Mouse (Mus musculus): ENCODE data around the gene Gm11444. TPM values are rescaled to one million over a fixed set of nuclear protein-coding genes. Genes with fewer than 3 reads are reported as not detected.

Gm11444 gene
- polyA plus RNA-seq, 1 experiment from 2014 or later: not detected

GRCm38 (mm10) chr11:85838424-85839257, 11.5 kb downstream of the Gm11444 start:
- Histone ChIP-seq H3K36me3 (ENCODE audit: control insufficient read depth, insufficient read depth, low read length) (peaks cover 45% of the 10 kb centered on the region), H3K4me3 (ENCODE audit: low read length) (peak overlapping the region; percentile 73), H3K9me3 (ENCODE audit: control insufficient read depth, low read length) (no peaks in the 10 kb centered on the region), H3K9ac (ENCODE audit: low read depth, low read length) (peak overlapping the region; percentile 97), H3K27me3 (ENCODE audit: control insufficient read depth, insufficient read depth, low read length) (peaks cover 40% of the 10 kb centered on the region), H3K27ac (ENCODE audit: low read depth, low read length) (peak overlapping the region; percentile 88), H3K4me1 (ENCODE audit: control insufficient read depth, insufficient read depth, low read length) (peaks cover 25% of the 10 kb centered on the region), H3K4me2 (replicated peaks; ENCODE audit: low read depth, low read length) (peak overlapping the region; percentile 78)
- 12% methylated on average over 19 of the region's 20 CpGs for WGBS
- ATAC-seq (ENCODE audit: low FRiP score, low TSS enrichment): no peak

- Histone ChIP-seq H3K4me2 (replicated peaks; ENCODE audit: low read depth, low read length) (peak overlapping the region; percentile 78), H3K36me3 (ENCODE audit: control insufficient read depth, insufficient read depth, low read length) (peaks cover 45% of the 10 kb centered on the region), H3K9ac (ENCODE audit: low read depth, low read length) (peak overlapping the region; percentile 97), H3K9me3 (ENCODE audit: control insufficient read depth, low read length) (no peaks in the 10 kb centered on the region), H3K4me3 (ENCODE audit: low read length) (peak overlapping the region; percentile 73), H3K4me1 (ENCODE audit: control insufficient read depth, insufficient read depth, low read length) (peaks cover 22% of the 10 kb centered on the region), H3K27me3 (ENCODE audit: control insufficient read depth, insufficient read depth, low read length) (peaks cover 40% of the 10 kb centered on the region), H3K27ac (ENCODE audit: low read depth, low read length) (peak overlapping the region; percentile 88)
- ATAC-seq (ENCODE audit: low FRiP score, low TSS enrichment): no peak
- 2% methylated on average over 57 of the region's 67 CpGs for WGBS
These were observed 12.3 kb downstream of the Gm11444 start for GRCm38 (mm10) chr11:85837648-85838423.

GRCm38 (mm10) chr11:85837291-85837647, 12.9 kb downstream of the Gm11444 start:
- Histone ChIP-seq H3K4me3 (ENCODE audit: low read length) (peak overlapping the region; percentile 73), H3K27ac (ENCODE audit: low read depth, low read length) (peak overlapping the region; percentile 88), H3K36me3 (ENCODE audit: control insufficient read depth, insufficient read depth, low read length) (peaks cover 45% of the 10 kb centered on the region), H3K9me3 (ENCODE audit: control insufficient read depth, low read length) (no peaks in the 10 kb centered on the region), H3K27me3 (ENCODE audit: control insufficient read depth, insufficient read depth, low read length) (peaks cover 40% of the 10 kb centered on the region), H3K9ac (ENCODE audit: low read depth, low read length) (peak overlapping the region; percentile 97), H3K4me1 (ENCODE audit: control insufficient read depth, insufficient read depth, low read length) (peaks cover 17% of the 10 kb centered on the region), H3K4me2 (replicated peaks; ENCODE audit: low read depth, low read length) (peak overlapping the region; percentile 78)
- WGBS: 2% methylated on average over 18 of the region's 18 CpGs
- ATAC-seq (ENCODE audit: low FRiP score, low TSS enrichment): no peak

- ATAC-seq (ENCODE audit: low FRiP score, low TSS enrichment): no peak
- peak overlapping the region; percentile 97 for H3K9ac ChIP-seq (ENCODE audit: low read depth, low read length)
These were observed 13.4 kb downstream of the Gm11444 start for GRCm38 (mm10) chr11:85836523-85837290.

GRCm38 (mm10) chr11:85835753-85836522, 14.2 kb downstream of the Gm11444 start:
- Histone ChIP-seq H3K4me2 (replicated peaks; ENCODE audit: low read depth, low read length) (peak overlapping the region; percentile 78), H3K27ac (ENCODE audit: low read depth, low read length) (peak overlapping the region; percentile 88), H3K27me3 (ENCODE audit: control insufficient read depth, insufficient read depth, low read length) (peaks cover 42% of the 10 kb centered on the region), H3K9ac (ENCODE audit: low read depth, low read length) (peak overlapping the region; percentile 97), H3K9me3 (ENCODE audit: control insufficient read depth, low read length) (no peaks in the 10 kb centered on the region), H3K36me3 (ENCODE audit: control insufficient read depth, insufficient read depth, low read length) (peaks cover 37% of the 10 kb centered on the region), H3K4me3 (ENCODE audit: low read length) (peak overlapping the region; percentile 73), H3K4me1 (ENCODE audit: control insufficient read depth, insufficient read depth, low read length) (peaks cover 12% of the 10 kb centered on the region)
- no peak for ATAC-seq (ENCODE audit: low FRiP score, low TSS enrichment)
- 7% methylated on average over 16 of the region's 16 CpGs for WGBS

More at GRCm38 (mm10) chr11:85836523-85837290, 13.4 kb downstream of the Gm11444 start:
- Histone ChIP-seq H3K36me3 (ENCODE audit: control insufficient read depth, insufficient read depth, low read length) (peaks cover 41% of the 10 kb centered on the region), H3K27me3 (ENCODE audit: control insufficient read depth, insufficient read depth, low read length) (peaks cover 43% of the 10 kb centered on the region), H3K4me3 (ENCODE audit: low read length) (peak overlapping the region; percentile 73), H3K9me3 (ENCODE audit: control insufficient read depth, low read length) (no peaks in the 10 kb centered on the region), H3K4me1 (ENCODE audit: control insufficient read depth, insufficient read depth, low read length) (peaks cover 15% of the 10 kb centered on the region), H3K4me2 (replicated peaks; ENCODE audit: low read depth, low read length) (peak overlapping the region; percentile 78), H3K27ac (ENCODE audit: low read depth, low read length) (peak overlapping the region; percentile 88)
- 4% methylated on average over 32 of the region's 32 CpGs for WGBS

GRCm38 (mm10) chr11:85835001-85835752, 15.0 kb downstream of the Gm11444 start:
- peaks cover 8% of the 10 kb centered on the region for H3K4me1 ChIP-seq (ENCODE audit: control insufficient read depth, insufficient read depth, low read length)
- H3K27me3 ChIP-seq (ENCODE audit: control insufficient read depth, insufficient read depth, low read length): peaks cover 35% of the 10 kb centered on the region
- H3K4me2 ChIP-seq (replicated peaks; ENCODE audit: low read depth, low read length): peak overlapping the region; percentile 78
- H3K9ac ChIP-seq (ENCODE audit: low read depth, low read length): peak overlapping the region; percentile 97
- H3K27ac ChIP-seq (ENCODE audit: low read depth, low read length): peak overlapping the region; percentile 88
- no peaks in the 10 kb centered on the region for H3K9me3 ChIP-seq (ENCODE audit: control insufficient read depth, low read length)
- 11% methylated on average over 9 of the region's 9 CpGs for WGBS
- peaks cover 30% of the 10 kb centered on the region for H3K36me3 ChIP-seq (ENCODE audit: control insufficient read depth, insufficient read depth, low read length)
- H3K4me3 ChIP-seq (ENCODE audit: low read length): peak overlapping the region; percentile 73
- no peak for ATAC-seq (ENCODE audit: low FRiP score, low TSS enrichment)

GRCm38 (mm10) chr11:85834386-85834931, 15.7 kb downstream of the Gm11444 start:
- Histone ChIP-seq H3K9me3 (ENCODE audit: control insufficient read depth, low read length) (no peaks in the 10 kb centered on the region), H3K27ac (ENCODE audit: low read depth, low read length) (peak overlapping the region; percentile 88), H3K4me3 (ENCODE audit: low read length) (peak overlapping the region; percentile 73), H3K4me1 (ENCODE audit: control insufficient read depth, insufficient read depth, low read length) (peaks cover 15% of the 10 kb centered on the region), H3K27me3 (ENCODE audit: control insufficient read depth, insufficient read depth, low read length) (peaks cover 34% of the 10 kb centered on the region; the same call in 1 of the 2 replicates), H3K9ac (ENCODE audit: low read depth, low read length) (peak overlapping the region; percentile 97), H3K36me3 (ENCODE audit: control insufficient read depth, insufficient read depth, low read length) (peaks cover 30% of the 10 kb centered on the region), H3K4me2 (replicated peaks; ENCODE audit: low read depth, low read length) (peak overlapping the region; percentile 78)
- WGBS: 7% methylated on average over 17 of the region's 17 CpGs
- no peak for ATAC-seq (ENCODE audit: low FRiP score, low TSS enrichment)

Data from kidney, embryonic 14.5 days (tissue).